Mouse (Mus musculus): Measurements from ENCODE around the gene Polr2h. TPM values are rescaled to one million over a fixed set of nuclear protein-coding genes. Genes with fewer than 3 reads are reported as not detected.

The Polr2h gene
- polyA plus RNA-seq, 1 experiment from 2014 or later, result 88.0 TPM

DNA sequence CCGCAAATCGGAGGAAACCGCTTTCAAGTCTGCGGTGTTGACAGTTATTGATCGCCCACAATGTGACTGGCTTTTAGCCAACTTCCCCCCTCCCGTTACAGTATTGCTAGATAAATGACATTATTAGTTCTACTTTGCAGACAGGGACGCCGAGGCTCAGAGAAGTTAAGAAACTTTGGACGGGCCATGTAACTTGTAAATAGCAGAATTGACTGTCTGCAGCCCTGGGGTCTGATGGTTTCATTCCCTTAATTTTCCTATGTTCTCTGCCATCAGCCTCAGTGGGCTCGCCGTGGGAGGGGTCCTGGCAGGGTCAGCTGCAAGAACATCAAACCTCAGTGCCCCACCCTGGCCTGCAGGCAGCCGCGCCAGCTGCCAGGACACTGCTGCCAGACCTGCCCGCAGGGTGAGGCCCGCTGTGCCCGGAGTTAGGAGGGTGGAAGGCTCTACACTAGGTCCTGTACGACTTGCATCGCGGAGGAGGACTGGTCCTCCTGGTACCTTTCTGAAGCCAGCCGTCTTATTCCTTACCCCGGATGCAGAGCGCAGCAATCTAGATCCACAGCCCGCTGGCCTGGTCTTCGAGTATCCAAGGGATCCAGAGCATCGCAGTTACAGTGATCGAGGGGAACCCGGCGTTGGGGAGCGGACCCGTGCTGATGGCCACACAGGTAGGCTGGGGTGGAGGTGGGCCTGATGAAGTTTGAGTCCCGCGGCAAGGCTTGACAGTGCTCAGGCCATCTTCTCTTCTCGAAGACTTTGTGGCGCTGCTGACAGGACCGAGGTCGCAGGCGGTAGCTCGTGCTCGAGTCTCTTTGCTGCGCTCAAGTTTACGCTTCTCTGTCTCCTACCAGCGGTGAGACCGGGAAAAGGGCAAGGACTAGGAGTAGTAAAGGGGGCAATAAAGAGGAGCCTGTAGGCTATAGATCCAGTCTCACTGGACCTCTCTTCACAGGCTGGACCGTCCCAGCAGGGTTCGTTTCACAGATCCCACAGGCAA is 16.6 kb downstream of the Polr2h start, which contains the start of gene Thpo:
TSS of gene Thpo (minus strand) at position 781 of the 1,000 bp plus-strand sequence.
- Histone ChIP-seq H3K4me2 (ENCODE audit: low read length) (peak within 1 kb of the TSS; percentile 95), H3K9me3 (replicated peaks; ENCODE audit: control insufficient read depth, low read length, poor library complexity, severe bottlenecking) (no peaks in the 10 kb centered on the region), H3K4me3 (ENCODE audit: low read depth, low read length) (peak within 1 kb of the TSS; percentile 86), H3K4me1 (ENCODE audit: control insufficient read depth, insufficient read depth, low read length) (peaks cover 14% of the 10 kb centered on the region), H3K27me3 (ENCODE audit: control insufficient read depth, insufficient read depth, low read depth, low read length) (peaks cover 13% of the 10 kb centered on the region), H3K36me3 (ENCODE audit: control insufficient read depth, insufficient read depth, low read length) (0 out of 2 replicates have a peak, but pooled peaks cover 3% of the 10 kb centered on the region), H3K9ac (ENCODE audit: low read depth, low read length) (peak within 1 kb of the TSS; percentile 92), H3K27ac (ENCODE audit: low read length) (peak within 1 kb of the TSS; percentile 73)
- WGBS, result 4% methylated on average over 43 of the region's 45 CpGs
- no peak for ATAC-seq

DNA sequence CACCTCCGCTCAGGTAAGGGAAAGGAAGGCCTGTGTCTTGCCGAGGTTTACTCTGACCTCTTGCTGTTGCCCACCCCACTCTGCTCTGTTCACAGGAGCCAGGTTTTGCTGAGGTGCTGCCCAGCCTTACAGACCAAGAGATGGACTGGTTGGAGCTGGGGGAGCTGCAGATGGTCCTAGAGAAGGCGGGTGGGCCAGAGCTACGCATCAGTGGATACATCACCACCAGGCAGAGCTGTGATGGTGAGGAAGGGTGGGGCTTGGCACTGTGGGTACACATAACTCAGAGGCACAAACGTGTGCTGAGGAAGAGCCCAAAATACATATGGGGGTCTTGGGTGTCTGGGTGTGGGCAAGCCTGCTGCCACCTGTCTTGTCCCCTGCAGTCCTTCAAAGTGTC is 18.2 kb downstream of the Polr2h start:
- no peak for ATAC-seq
- Histone ChIP-seq H3K4me2 (ENCODE audit: low read length) (no peak overlapping the region), H3K9me3 (replicated peaks; ENCODE audit: control insufficient read depth, low read length, poor library complexity, severe bottlenecking) (no peaks in the 10 kb centered on the region), H3K4me3 (ENCODE audit: low read depth, low read length) (no peak overlapping the region), H3K4me1 (ENCODE audit: control insufficient read depth, insufficient read depth, low read length) (peaks cover 14% of the 10 kb centered on the region), H3K36me3 (ENCODE audit: control insufficient read depth, insufficient read depth, low read length) (0 out of 2 replicates have a peak, but pooled peaks cover 3% of the 10 kb centered on the region), H3K9ac (ENCODE audit: low read depth, low read length) (no peak overlapping the region), H3K27me3 (ENCODE audit: control insufficient read depth, insufficient read depth, low read depth, low read length) (peaks cover 13% of the 10 kb centered on the region), H3K27ac (ENCODE audit: low read length) (no peak overlapping the region)
- 74% methylated on average over 5 of the region's 5 CpGs for WGBS

DNA sequence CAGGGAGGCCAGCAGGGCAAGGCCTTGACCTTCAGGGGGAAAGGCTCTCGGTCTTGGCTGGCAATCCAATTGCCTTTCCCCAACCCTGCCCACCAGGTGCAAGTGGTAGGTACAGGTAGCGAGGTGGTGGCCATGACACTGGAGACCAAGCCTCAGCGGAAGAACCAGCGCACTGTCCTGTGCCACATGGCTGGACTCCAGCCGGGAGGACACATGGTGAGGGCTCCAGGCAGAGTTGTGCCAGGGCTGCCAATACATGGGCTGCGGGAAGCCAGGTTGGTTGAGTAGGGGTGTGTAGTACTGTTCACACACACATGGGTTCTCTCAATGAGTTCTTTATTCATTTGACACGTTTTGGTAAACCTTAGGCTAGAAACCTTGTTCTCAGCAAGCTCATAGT is 18.7 kb downstream of the Polr2h start:
- H3K36me3 ChIP-seq (ENCODE audit: control insufficient read depth, insufficient read depth, low read length), result 0 out of 2 replicates have a peak, but pooled peaks cover 3% of the 10 kb centered on the region
- H3K27ac ChIP-seq (ENCODE audit: low read length), result no peak overlapping the region
- no peak overlapping the region for H3K9ac ChIP-seq (ENCODE audit: low read depth, low read length)
- H3K4me2 ChIP-seq (ENCODE audit: low read length), result no peak overlapping the region
- WGBS, result 90% methylated on average over 7 of the region's 7 CpGs
- H3K9me3 ChIP-seq (replicated peaks; ENCODE audit: control insufficient read depth, low read length, poor library complexity, severe bottlenecking), result no peaks in the 10 kb centered on the region
- H3K4me3 ChIP-seq (ENCODE audit: low read depth, low read length), result no peak overlapping the region
- H3K27me3 ChIP-seq (ENCODE audit: control insufficient read depth, insufficient read depth, low read depth, low read length), result peaks cover 13% of the 10 kb centered on the region
- H3K4me1 ChIP-seq (ENCODE audit: control insufficient read depth, insufficient read depth, low read length), result peaks cover 14% of the 10 kb centered on the region
- no peak for ATAC-seq

DNA sequence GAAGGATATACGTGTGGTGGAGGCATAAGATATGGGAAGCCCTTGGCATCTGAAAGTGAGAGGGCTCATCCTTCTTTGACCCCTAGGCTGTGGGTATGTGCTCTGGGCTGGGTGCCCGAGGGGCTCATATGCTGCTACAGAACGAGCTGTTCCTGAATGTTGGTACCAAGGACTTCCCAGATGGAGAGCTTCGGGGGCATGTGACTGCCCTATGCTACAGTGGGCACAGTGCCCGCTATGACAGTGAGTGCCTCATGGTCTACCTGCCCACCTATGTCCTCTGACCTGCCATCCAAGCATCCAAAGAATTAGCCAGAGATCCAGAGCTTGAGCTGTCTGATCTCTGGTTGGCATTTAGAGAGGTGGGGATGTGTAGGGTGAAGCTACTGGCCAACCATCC is 19.4 kb downstream of the Polr2h start:
- ATAC-seq, result no peak
- 0 out of 2 replicates have a peak, but pooled peaks cover 3% of the 10 kb centered on the region for H3K36me3 ChIP-seq (ENCODE audit: control insufficient read depth, insufficient read depth, low read length)
- no peak overlapping the region for H3K4me3 ChIP-seq (ENCODE audit: low read depth, low read length)
- H3K27me3 ChIP-seq (ENCODE audit: control insufficient read depth, insufficient read depth, low read depth, low read length), result peaks cover 13% of the 10 kb centered on the region
- peaks cover 14% of the 10 kb centered on the region for H3K4me1 ChIP-seq (ENCODE audit: control insufficient read depth, insufficient read depth, low read length)
- H3K9ac ChIP-seq (ENCODE audit: low read depth, low read length), result no peak overlapping the region
- WGBS, result 91% methylated on average over 5 of the region's 5 CpGs
- H3K27ac ChIP-seq (ENCODE audit: low read length), result no peak overlapping the region
- H3K9me3 ChIP-seq (replicated peaks; ENCODE audit: control insufficient read depth, low read length, poor library complexity, severe bottlenecking), result no peaks in the 10 kb centered on the region
- no peak overlapping the region for H3K4me2 ChIP-seq (ENCODE audit: low read length)

DNA sequence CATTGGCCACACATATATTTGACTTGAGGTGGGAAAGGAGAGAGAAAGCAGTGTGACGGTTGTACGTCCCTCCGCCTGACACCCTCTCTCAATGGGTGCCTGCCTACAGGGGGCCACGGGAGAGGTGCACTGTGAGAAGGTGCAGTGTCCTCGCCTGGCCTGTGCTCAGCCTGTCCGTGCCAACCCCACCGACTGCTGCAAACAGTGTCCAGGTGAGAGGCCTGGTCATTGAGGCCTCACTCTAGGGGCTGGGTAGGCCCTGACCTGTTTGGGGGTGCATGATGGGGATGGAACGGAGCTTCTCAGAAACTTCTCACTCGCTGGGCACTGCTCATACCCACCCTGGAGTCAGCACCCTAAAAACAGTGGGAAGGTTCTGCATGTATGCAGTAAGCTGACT is 22.4 kb downstream of the Polr2h start:
- peaks cover 6% of the 10 kb centered on the region for H3K27me3 ChIP-seq (ENCODE audit: control insufficient read depth, insufficient read depth, low read depth, low read length)
- H3K4me3 ChIP-seq (ENCODE audit: low read depth, low read length), result no peak overlapping the region
- H3K36me3 ChIP-seq (ENCODE audit: control insufficient read depth, insufficient read depth, low read length), result 0 out of 2 replicates have a peak, but pooled peaks cover 3% of the 10 kb centered on the region
- ATAC-seq, result no peak
- H3K4me2 ChIP-seq (ENCODE audit: low read length), result no peak overlapping the region
- H3K9ac ChIP-seq (ENCODE audit: low read depth, low read length), result no peak overlapping the region
- H3K27ac ChIP-seq (ENCODE audit: low read length), result no peak overlapping the region
- WGBS, result 93% methylated on average over 9 of the region's 9 CpGs
- H3K9me3 ChIP-seq (replicated peaks; ENCODE audit: control insufficient read depth, low read length, poor library complexity, severe bottlenecking), result no peaks in the 10 kb centered on the region
- no peaks in the 10 kb centered on the region for H3K4me1 ChIP-seq (ENCODE audit: control insufficient read depth, insufficient read depth, low read length)

DNA sequence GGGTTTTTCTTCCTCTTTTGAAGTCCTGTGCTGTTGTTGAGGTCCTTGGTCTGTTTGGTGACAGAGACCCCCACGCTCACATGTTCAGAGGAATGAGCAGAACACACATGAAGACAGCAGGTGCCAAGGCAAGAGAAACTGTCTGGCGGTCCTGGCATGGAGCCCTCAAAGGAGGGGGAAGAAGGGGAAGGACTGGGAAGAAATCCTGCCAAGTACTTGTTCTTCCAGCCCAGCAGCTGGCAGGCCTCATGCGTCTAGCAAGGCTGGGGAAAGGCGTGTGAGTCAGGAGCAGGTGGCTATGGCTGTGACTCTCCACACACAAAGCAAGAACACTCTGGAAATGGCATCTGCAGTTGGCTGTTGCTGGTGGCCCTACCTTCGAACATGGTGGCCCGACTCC is 29.2 kb downstream of the Polr2h start:
- ATAC-seq, result no peak
- Histone ChIP-seq H3K4me3 (ENCODE audit: low read depth, low read length) (no peak overlapping the region), H3K4me2 (ENCODE audit: low read length) (no peak overlapping the region), H3K4me1 (ENCODE audit: control insufficient read depth, insufficient read depth, low read length) (no peaks in the 10 kb centered on the region), H3K9me3 (replicated peaks; ENCODE audit: control insufficient read depth, low read length, poor library complexity, severe bottlenecking) (no peaks in the 10 kb centered on the region), H3K27me3 (ENCODE audit: control insufficient read depth, insufficient read depth, low read depth, low read length) (no peaks in the 10 kb centered on the region), H3K27ac (ENCODE audit: low read length) (no peak overlapping the region), H3K36me3 (ENCODE audit: control insufficient read depth, insufficient read depth, low read length) (no peaks in the 10 kb centered on the region), H3K9ac (ENCODE audit: low read depth, low read length) (no peak overlapping the region)
- WGBS, result 70% methylated on average over 6 of the region's 6 CpGs

DNA sequence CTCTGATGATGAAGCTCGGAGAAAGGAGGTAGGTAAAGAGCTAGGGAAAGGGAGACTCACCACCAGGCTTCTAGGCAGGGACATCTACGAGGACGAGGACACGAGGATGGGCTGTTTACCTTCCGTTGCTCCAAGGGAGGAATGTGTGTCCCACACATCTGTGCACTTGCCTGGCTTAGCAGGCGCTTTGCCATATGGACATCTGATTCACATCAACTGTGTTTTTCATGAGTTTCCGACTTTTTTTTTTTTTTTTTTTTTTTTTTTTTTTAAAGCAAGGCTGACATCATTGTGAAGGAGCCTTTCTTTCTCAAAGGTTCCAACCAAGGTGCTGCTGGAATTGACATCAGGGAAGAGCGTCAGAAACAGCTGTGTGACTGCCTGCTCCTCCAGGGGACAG is 33.1 kb downstream of the Polr2h start:
- no peaks in the 10 kb centered on the region for H3K27me3 ChIP-seq (ENCODE audit: control insufficient read depth, insufficient read depth, low read depth, low read length)
- no peaks in the 10 kb centered on the region for H3K4me1 ChIP-seq (ENCODE audit: control insufficient read depth, insufficient read depth, low read length)
- no peaks in the 10 kb centered on the region for H3K9me3 ChIP-seq (replicated peaks; ENCODE audit: control insufficient read depth, low read length, poor library complexity, severe bottlenecking)
- WGBS, result 75% methylated on average over 8 of the region's 8 CpGs
- H3K36me3 ChIP-seq (ENCODE audit: control insufficient read depth, insufficient read depth, low read length), result no peaks in the 10 kb centered on the region
- H3K4me2 ChIP-seq (ENCODE audit: low read length), result no peak overlapping the region
- H3K4me3 ChIP-seq (ENCODE audit: low read depth, low read length), result no peak overlapping the region
- H3K27ac ChIP-seq (ENCODE audit: low read length), result no peak overlapping the region
- no peak for ATAC-seq
- H3K9ac ChIP-seq (ENCODE audit: low read depth, low read length), result no peak overlapping the region

DNA sequence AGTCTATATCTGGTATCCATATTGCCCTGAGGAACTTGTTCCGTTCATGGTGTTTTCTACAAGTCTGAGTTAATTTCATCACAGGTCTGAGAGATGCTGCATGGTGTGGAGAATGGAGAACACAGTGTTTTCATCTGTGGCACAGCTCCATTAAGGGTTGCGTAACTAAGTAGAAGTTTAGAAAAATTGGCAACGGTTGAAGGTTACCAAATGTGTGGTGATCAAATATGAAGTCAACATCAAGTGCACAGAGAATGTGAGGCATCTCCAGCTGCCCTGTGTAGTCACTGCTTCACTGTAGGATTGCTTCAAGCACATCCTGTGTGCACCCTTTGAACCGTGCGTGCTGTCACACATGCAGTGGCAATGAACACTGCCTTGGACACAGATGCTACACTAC is 38.6 kb downstream of the Polr2h start:
- ATAC-seq, result no peak
- Histone ChIP-seq H3K36me3 (ENCODE audit: control insufficient read depth, insufficient read depth, low read length) (no peaks in the 10 kb centered on the region), H3K27me3 (ENCODE audit: control insufficient read depth, insufficient read depth, low read depth, low read length) (no peaks in the 10 kb centered on the region), H3K9me3 (replicated peaks; ENCODE audit: control insufficient read depth, low read length, poor library complexity, severe bottlenecking) (no peaks in the 10 kb centered on the region), H3K27ac (ENCODE audit: low read length) (no peak overlapping the region), H3K4me3 (ENCODE audit: low read depth, low read length) (no peak overlapping the region), H3K4me2 (ENCODE audit: low read length) (no peak overlapping the region), H3K4me1 (ENCODE audit: control insufficient read depth, insufficient read depth, low read length) (no peaks in the 10 kb centered on the region), H3K9ac (ENCODE audit: low read depth, low read length) (no peak overlapping the region)
- 96% methylated on average over 5 of the region's 5 CpGs for WGBS

DNA sequence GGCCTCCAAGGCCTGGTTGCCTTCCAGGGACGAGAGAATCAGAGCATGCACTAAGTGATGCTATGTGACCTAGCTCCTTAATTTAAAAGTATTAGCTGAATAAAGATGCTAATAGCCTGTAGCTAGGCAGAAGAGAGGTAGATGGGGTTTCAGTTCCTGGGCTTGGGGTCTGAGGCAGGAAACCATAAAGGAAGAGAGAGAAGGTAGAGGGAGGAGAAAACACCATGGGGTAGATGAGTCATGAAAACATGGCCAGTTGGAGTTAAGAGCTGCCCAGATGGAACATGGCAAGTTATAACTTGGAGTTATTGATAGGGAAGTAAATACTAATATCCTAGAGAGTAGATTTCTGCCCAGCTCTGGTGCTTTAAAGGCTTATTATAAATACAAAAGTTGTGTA is 39.9 kb downstream of the Polr2h start:
- Histone ChIP-seq H3K27me3 (ENCODE audit: control insufficient read depth, insufficient read depth, low read depth, low read length) (no peaks in the 10 kb centered on the region), H3K9me3 (replicated peaks; ENCODE audit: control insufficient read depth, low read length, poor library complexity, severe bottlenecking) (no peaks in the 10 kb centered on the region), H3K9ac (ENCODE audit: low read depth, low read length) (no peak overlapping the region), H3K27ac (ENCODE audit: low read length) (no peak overlapping the region), H3K4me3 (ENCODE audit: low read depth, low read length) (no peak overlapping the region), H3K4me1 (ENCODE audit: control insufficient read depth, insufficient read depth, low read length) (no peaks in the 10 kb centered on the region), H3K4me2 (ENCODE audit: low read length) (no peak overlapping the region), H3K36me3 (ENCODE audit: control insufficient read depth, insufficient read depth, low read length) (no peaks in the 10 kb centered on the region)
- ATAC-seq, result no peak
- 84% methylated on average over 1 of the region's 1 CpGs for WGBS
